Mouse (Mus musculus): ENCODE data around the gene Hist2h2ab. TPM values are rescaled to one million over a fixed set of nuclear protein-coding genes. Genes with fewer than 3 reads are reported as not detected.
A peak's percentile ranks its signal among the peaks of the same experiment; 100 is the strongest.
"Not testable (repeated sequence)": the region's sequence is repeated elsewhere in the genome, so short reads cannot be mapped to it uniquely, and the experiment has no call there.

Hist2h2ab gene
- total RNA-seq, 4 experiments from 2014 or later = 0.65 to 2.3 (median 1.3) TPM; not detected in 1

DNA sequence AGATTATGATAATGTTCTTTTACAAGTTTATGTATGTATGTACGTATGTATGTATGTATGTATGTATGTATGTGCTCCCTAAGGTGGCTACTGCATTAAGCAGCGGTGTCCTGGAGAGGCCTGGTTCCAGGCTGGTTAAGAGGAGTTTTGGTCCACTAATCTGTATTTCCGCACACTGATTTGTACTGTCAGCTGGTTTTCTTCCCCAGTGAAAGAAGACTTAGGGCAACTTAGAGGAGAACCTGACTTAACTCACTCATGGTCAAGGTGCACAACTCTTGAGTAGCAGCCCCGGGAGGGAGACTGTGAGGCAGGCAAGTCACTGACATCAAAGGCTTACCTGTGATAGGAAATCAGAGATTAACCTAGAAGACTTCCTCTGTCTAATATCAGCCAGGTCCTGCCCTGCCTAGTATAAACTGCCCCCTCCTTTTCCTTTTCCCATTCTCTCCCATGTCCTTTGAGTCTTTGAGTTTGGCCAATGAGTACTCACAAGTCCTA, 17.2 kb downstream of the Hist2h2ab start:
- no peak for DNase-seq (ENCODE audit: low spot score in 2 of 2)

DNA sequence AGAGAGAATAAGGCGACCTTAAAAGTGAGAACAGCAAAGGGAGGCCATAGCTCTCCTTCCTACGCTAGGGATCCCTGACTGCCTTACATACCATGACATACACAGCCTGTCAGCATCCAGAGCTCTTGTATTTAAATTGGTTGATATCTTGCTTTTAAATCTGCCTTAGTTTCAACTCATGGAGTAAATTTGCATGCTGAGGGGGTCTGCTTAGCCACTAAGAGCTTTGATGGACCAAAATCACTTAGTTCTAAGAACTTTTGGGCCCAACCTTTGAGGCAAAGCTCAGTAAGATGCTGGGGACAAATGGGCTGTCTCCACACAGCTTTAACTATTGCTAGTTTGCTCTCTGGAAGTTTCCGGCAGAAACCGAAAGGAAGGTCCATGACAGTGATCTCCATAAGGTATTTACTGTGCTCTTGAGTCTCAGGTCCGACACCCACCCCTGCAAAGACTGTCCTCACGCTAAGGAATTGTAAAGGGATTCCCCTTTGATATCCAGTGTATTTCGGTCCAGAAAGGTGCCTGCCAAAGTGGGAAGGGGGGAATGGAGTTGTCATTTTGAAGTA, 17.8 kb downstream of the Hist2h2ab start:
- DNase-seq (ENCODE audit: low spot score in 2 of 2) = no peak

DNA sequence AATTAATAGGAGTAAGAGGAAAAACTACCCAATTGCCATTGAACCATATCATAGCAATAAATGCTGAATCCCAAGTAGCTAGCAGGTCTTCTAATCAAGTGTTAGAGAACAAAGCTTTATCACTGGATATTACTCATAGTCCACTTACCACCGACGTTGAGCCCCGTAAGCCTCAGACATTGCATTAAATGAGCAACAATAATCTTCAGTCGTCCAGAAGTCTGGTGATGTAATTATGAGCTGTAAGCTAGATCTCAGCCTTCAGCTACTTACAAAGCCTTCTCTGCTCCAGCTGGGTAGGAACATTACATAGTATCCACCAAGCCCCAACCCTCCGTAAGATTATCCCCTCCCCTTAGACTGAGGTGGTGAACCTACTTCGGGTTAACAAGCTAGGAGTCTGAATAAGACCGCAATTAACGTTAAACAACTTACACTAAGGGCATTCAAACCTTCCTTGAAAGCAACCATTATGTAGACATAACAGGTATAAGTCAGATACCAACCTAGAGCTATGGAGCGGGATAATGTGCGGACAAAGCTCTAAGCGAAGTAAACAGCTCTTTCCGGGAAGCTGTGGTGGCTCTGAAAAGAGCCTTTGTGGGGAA, 18.3 kb downstream of the Hist2h2ab start:
- DNase-seq (ENCODE audit: low spot score in 2 of 2) = no peak

DNA sequence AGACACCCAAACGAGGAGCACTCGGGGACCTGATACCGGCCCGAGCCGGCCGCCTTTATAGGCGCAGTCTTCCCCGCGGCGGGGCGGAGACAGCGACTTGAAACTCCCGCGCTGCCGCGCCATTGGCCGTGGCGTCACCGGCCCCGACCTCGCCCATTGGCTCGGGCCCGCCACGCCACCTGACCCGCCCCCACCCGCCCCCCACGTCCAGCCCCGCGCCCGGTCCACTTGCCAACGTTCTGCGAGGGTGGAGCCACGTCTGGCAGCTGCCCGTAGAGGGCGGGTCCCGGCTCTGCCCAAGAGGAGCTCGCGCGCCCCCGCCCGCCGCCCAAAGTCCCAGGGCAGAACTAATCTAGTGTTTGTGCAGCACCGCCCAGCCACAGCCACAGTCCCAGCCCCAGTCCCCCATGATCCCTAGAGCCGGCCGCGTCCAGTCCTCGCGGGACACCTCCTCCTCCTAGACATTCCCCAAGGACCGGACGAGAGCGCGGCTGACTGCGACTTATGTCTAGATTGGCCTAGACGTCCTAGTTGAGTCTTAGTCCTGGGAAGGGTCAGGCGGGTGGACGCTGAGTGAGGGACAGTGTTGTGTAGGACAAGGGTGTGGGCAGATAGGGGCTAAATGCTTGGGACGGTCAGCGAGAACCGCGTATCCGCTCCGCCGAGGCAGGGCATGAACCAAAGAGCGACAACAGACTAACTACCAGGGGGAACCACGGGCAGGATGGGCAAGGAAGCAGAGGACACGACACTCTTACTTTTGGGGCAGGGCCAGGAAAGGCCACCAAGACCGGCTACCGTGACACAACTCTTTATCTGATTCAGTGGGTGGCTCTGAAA, 19.5 kb downstream of the Hist2h2ab start, which contains the start of gene Hist2h3c2:
Gene Hist2h3c2, minus strand, starts transcription at position 174 of the 840 bp plus-strand sequence.
- peak in 1 of 2 experiments; percentile 24 for DNase-seq (ENCODE audit: low spot score in 2 of 2)

DNA sequence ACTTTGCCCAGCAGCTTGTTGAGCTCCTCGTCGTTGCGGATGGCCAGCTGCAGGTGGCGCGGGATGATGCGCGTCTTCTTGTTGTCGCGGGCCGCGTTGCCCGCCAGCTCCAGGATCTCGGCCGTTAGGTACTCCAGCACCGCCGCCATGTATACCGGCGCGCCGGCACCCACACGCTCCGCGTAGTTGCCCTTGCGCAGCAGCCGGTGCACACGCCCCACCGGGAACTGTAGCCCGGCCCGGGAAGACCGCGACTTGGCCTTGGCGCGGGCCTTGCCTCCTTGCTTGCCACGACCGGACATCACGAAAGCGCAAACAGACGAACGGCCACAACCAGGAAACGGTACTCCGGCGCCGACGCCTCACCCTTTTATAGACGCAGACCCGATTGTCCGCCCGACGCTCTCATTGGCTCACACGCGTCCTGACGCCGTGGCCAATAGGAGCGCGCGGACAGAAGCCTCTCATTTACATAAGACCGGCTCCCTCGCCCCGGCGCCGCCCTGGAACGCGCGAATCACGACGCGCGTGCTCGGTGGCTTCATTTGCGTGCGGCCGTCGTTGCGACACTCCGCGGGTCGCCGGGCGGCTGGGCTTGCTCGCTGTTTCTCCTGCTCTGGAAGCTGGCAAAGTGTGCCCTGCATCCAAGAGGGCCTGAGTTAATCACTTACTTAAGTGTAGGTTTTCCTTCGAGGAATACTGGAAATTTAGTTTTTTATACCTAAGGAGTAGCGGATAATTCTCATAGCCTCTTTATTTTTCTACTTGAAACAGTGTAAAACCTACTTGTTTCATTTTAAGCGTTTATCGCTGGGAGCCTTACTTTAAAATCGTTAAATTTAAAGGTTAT, 20.5 kb downstream of the Hist2h2ab start, which contains the start of gene Hist2h2aa2:
Gene Hist2h2aa2, minus strand, starts transcription at position 328 of the 850 bp plus-strand sequence.
- DNase-seq (ENCODE audit: low spot score in 2 of 2) = peak; percentile 86 to 93

DNA sequence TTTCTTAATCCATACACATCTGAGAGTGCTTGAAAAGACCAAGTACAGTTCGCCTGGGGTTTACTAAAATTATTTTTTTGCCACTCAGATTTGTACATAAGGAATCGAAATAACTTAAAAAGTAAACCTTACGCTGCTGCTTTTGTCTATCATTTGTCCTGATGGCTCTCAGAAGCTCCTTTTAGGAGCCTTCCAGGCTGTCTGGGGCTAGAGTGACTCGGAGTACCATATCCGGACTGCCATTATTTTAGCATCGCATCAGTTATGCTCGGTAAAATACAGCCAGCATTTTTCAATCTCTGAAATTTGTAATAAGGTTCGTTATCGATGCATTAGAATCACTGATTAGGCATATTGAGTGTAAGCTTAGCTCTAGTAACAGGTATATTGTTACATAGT, 21.1 kb downstream of the Hist2h2ab start:
- no peak for DNase-seq (ENCODE audit: low spot score in 2 of 2)

DNA sequence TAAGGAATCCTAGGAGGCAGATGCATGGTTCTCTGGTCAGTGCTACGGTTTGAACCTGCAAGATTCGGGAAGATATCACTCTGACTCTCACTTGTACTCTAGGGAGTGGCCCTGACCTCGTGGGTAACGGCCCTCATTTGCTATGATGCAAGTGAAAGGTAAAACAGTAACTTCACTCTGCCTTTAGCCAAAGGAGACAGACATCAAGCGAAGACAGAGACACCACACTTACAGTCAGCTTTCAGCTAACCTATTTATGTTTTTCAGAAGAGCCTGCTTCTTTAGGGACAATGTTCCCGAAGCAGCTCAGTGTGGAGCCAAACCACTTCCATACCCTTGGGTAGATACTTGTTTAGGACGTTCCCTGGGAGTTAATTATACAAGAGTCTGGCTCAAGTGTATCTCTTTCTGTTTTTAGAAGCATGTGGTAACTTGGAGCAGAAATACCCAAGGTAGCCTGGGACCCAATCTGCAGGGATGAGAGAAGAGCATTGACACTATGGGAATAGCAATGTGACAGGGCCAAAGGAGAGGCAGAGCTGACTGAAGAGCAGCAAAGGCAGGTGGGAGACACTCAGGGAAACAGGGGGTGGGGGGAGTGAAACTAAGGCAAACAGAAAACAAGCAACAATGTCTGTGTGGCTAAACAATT, 24.4 kb downstream of the Hist2h2ab start:
- DNase-seq (ENCODE audit: low spot score in 2 of 2) = no peak

DNA sequence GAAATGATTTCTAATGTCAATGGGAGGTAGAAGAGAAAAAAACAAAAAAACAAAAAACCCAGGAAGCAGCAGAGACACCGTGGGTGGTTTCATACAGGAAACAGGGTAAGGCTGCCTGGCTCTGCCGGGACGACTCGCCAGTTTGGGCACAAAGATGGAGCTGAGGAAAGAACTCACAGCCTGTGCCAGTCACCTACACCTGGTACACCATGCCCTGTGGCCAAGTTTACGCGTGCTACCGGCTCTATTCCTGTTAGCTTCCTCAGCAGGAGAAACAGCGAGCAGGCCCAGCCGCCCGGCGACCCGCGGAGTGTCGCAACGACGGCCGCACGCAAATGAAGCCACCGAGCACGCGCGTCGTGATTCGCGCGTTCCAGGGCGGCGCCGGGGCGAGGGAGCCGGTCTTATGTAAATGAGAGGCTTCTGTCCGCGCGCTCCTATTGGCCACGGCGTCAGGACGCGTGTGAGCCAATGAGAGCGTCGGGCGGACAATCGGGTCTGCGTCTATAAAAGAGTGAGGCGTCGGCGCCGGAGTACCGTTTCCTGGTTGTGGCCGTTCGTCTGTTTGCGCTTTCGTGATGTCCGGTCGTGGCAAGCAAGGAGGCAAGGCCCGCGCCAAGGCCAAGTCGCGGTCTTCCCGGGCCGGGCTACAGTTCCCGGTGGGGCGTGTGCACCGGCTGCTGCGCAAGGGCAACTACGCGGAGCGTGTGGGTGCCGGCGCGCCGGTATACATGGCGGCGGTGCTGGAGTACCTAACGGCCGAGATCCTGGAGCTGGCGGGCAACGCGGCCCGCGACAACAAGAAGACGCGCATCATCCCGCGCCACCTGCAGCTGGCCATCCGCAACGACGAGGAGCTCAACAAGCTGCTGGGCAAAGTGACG, 25.6 kb downstream of the Hist2h2ab start, which contains the start of gene Hist2h2aa1:
Gene Hist2h2aa1, plus strand, starts transcription at position 495 of the 884 bp plus-strand sequence.
- DNase-seq (ENCODE audit: low spot score in 2 of 2) = peak; percentile 81 to 89

DNA sequence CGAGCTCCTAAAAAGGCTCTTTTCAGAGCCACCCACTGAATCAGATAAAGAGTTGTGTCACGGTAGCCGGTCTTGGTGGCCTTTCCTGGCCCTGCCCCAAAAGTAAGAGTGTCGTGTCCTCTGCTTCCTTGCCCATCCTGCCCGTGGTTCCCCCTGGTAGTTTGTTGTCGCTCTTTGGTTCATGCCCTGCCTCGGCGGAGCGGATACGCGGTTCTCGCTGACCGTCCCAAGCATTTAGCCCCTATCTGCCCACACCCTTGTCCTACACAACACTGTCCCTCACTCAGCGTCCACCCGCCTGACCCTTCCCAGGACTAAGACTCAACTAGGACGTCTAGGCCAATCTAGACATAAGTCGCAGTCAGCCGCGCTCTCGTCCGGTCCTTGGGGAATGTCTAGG, 26.4 kb downstream of the Hist2h2ab start:
- not testable (repeated sequence) for DNase-seq (ENCODE audit: low spot score in 2 of 2)

DNA sequence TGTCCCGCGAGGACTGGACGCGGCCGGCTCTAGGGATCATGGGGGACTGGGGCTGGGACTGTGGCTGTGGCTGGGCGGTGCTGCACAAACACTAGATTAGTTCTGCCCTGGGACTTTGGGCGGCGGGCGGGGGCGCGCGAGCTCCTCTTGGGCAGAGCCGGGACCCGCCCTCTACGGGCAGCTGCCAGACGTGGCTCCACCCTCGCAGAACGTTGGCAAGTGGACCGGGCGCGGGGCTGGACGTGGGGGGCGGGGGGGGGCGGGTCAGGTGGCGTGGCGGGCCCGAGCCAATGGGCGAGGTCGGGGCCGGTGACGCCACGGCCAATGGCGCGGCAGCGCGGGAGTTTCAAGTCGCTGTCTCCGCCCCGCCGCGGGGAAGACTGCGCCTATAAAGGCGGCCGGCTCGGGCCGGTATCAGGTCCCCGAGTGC, 26.8 kb downstream of the Hist2h2ab start, which contains the start of gene Hist2h3c1:
Gene Hist2h3c1, plus strand, starts transcription at position 259 of the 430 bp plus-strand sequence.
- DNase-seq (ENCODE audit: low spot score in 2 of 2) = not testable (repeated sequence)

DNA sequence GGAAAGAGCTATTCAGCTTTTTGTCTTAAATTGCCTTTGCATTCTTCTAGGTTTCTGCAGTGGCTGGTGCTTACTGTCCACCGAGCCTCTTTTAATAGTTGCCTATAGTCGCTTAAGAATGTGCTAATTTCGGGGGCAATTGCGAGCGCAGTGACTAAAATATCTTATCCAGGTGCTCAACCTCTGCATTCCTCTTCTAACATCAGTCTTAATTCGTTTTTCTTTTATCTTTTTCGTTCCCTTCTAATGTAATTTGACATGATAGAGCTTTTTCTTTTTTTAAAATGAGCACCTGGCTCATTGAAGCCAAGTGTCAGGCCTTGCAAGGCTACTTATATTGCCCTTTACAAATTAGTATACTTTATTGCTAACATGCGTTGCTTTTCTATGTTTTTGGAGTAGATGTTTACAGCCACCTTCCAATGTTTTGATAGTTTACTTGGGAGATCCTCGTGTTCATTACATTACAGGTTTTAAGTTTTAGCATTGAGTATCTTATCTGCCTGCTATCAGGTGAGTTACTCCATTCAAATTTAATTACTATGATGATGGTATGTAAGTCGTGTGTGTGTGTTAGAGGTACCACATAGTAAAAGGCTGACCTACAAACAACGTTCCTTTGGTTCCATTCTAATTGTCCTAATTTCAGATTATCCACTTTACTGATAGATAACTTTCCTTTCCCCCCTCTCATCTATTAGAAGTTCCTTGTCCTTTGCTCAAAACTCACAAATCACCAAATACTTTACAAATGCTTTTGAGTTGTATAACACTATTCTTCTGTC, 27.9 kb downstream of the Hist2h2ab start:
- DNase-seq (ENCODE audit: low spot score in 2 of 2) = no peak

DNA sequence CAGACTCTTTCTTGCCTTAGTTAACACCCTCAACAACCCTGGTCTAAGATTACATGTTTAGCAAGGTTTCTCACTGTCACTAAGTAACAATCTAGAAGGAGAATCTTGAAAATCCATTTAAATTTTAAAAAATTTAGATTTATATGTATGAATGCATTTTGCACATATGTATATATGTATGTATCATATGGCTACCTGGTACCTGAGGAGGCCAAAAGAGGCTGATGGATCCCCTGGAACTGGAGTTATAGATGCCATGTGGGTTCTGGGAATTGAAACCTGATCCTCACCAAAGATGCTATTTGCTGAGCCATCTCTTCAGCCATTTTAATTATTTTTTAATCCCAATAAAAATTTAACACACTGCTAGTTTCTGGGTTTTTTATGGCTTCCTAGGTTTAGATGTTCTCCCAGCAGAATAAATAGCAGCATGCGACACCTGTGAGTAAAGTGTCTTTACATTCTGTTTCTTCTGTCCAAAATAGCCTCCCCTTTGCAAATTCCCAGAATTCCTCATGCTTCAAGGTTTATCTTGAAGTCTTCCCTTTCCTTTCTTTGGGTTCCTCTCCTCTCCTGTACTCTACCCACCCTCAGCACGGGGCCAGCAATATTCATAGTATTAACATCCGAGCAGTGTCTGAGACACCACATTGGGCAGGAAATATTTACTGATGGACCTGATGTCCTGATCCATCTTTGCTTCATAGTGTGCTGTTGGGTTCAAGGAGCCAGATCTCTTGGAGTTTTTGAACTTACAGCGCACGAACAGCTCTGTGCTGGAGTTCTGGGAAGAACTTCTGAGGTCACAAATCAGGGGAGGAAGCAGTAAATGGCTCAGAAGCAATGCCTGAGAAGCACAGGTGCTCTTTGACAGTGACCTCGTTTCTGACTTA, 28.7 kb downstream of the Hist2h2ab start:
- no peak for DNase-seq (ENCODE audit: low spot score in 2 of 2)

DNA sequence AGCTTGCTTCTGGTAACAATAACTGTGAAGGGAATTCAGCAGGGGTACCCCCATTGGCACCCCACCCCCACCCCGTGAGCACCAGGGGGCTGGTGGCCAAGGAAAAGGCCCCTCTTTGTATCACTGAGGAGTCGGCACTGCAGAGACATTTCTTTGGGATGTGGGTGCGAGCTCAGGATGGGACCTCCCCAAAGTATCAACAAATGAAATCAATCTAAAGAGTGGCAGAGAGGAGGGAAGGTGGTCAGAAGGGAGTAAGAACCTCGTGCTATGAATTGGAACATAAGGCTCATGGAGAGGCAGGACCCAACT, 29.3 kb downstream of the Hist2h2ab start:
- no peak for DNase-seq (ENCODE audit: low spot score in 2 of 2)

DNA sequence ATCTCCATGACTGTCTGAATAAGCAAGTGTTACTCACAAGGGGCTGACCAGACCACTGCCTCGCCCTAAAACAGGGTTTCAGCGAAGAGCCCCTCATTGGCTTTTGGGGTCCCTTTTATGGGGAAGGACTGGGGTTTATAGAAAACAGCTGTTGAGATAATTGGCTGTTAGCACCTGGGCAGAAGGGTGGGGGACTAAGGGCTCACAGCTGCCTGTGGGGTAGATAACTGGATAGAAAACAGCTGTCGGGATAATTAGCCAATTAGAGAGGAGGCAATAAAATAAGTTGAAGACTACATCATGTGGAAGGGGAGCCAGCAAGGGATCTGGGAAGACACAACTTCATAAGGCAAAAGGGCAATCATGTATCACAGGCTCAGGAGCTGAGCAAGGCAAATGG, 31.2 kb downstream of the Hist2h2ab start:
- no peak for DNase-seq (ENCODE audit: low spot score in 2 of 2)

DNA sequence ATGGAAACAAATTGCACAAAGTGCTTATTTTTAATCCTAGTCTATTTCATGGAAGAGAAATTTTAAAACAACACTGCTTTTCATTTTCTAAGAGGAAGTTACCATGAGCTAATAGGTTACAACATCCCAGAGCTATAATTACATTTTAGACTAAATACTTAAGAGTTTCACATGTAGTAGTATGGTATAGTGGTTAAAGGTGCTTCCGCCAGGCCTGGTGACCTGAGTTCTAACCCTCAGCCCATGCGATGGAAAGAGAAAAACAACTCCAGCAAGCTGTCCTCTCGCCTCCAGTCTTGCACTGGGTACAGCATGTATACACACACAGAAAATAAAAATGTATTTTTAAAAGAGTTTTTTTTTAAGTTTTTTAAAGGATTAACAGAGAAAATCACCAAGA, 32.1 kb downstream of the Hist2h2ab start:
- DNase-seq (ENCODE audit: low spot score in 2 of 2) = no peak

DNA sequence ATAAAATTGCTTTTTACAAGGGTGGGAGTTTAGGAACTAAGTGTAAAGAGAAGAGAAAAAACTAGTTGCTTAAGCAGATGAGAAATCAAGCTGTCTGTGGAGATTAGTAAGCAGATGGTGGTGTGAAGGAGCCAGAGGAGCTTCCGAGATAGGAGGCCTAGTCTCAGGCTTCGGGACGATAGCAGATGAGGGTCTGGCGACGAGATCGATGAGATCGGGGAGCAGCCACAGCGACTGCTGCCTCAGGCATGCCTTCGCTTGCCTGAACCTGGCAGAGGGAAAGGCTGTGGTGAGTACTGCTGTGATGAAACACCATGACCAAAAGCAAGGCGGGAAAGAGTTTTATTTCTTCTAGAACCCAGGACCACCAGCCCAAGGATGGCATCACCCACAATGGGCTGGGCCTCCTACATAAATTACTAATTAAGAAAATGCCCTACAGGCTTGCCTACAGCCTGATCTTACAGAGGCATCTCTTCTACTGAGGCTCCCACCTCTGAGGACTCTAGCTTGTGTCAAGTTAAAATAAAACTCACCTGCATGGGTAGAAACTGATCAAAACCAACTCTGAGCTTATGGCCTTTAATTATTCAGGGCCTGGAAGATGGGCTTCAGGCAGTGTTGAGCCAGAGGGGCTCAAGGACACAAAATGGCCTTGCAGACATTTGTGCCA, 35.2 kb downstream of the Hist2h2ab start:
- DNase-seq (ENCODE audit: low spot score in 2 of 2) = no peak
